In the genomic region with DNA sequence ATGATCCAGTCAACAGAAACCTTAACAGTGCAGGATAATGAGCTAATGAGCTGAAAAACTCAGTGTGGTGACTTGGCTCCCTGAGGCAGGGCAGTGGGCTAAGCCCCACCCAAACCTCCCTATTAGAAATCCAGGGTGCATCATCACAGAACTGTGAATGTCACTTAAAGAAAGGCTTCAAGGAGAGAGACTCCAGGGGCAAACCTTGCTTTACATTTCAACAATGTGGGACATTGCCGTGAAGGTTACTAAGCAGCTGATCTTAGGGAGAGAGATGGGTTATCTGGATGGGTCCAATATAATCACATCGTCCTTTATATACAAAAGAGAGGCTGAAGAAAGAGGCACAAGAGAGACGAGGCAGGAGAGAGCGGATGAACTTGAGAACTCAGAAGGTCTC, we compare ENCODE assay signal across 31 mouse cellular contexts. TPM values are rescaled to one million over a fixed set of nuclear protein-coding genes. Genes with fewer than 3 reads are reported as not detected.
"Had no signal": no experiment of that assay in that cellular context is flagged by ENCODE, and none has a peak within 500 bp of the region (broad histone marks: within the 10 kb centered on the region; RNA-seq: fewer than 3 reads in every experiment).

No protein-coding gene starts in this region.

- H3K4me2 ChIP-seq: heart, embryonic 11.5 days; hindbrain, embryonic 12.5 days; hindbrain, embryonic 14.5 days; intestine, embryonic 15.5 days; limb, embryonic 12.5 days; liver, embryonic 11.5 days; liver, embryonic 13.5 days; liver, embryonic 15.5 days had no signal

- H3K9me3 ChIP-seq: hindbrain, embryonic 12.5 days; intestine, embryonic 15.5 days; limb, embryonic 10.5 days; liver, embryonic 15.5 days had no signal

- H3K9ac ChIP-seq: hindbrain, embryonic 12.5 days; hindbrain, embryonic 14.5 days; intestine, embryonic 15.5 days; limb, embryonic 12.5 days; liver, embryonic 13.5 days; liver, embryonic 15.5 days; liver, postnatal 0 days had no signal

- H3K36me3 ChIP-seq: intestine, embryonic 15.5 days; liver, embryonic 15.5 days had no signal

- ATAC-seq: hindbrain, embryonic 16.5 days; inflammation-experienced regulatory T-cells, adult 6 months; intestine, embryonic 15.5 days; liver, postnatal 0 days had no signal

- H3K4me1 ChIP-seq: hindbrain, embryonic 10.5 days; hindbrain, embryonic 12.5 days; intestine, embryonic 15.5 days; limb, embryonic 10.5 days; limb, embryonic 12.5 days; liver, embryonic 13.5 days; liver, embryonic 15.5 days had no signal

- H3K27me3 ChIP-seq: hindbrain, embryonic 12.5 days; intestine, embryonic 15.5 days; limb, embryonic 12.5 days; liver, embryonic 13.5 days; liver, embryonic 15.5 days had no signal

- H3K4me3 ChIP-seq: gastrocnemius, adult 2 months; heart, adult 2 months; hindbrain, embryonic 10.5 days; hindbrain, embryonic 12.5 days; intestine, embryonic 15.5 days; layer of hippocampus, adult 2 months; left cerebral cortex, adult 2 months; limb, embryonic 10.5 days; limb, embryonic 12.5 days; liver, embryonic 13.5 days; liver, embryonic 15.5 days had no signal

- DNase-seq: gastrocnemius, adult 2 months; gastrocnemius, postnatal 10 days; gastrocnemius, postnatal 25 days; heart, adult 2 months; heart, postnatal 14 days; heart, postnatal 4 days; kidney, adult 11 months; kidney, adult 2 months; kidney, adult 9 months; kidney, postnatal 10 days; kidney, postnatal 25 days; kidney, postnatal 4 days; layer of hippocampus, adult 9-11 months; layer of hippocampus, postnatal 36 days; liver; liver, embryonic 13.5 days; liver, postnatal 0 days had no signal

- H3K27ac ChIP-seq: heart, adult 2 months; hindbrain, embryonic 10.5 days; hindbrain, embryonic 12.5 days; hindbrain, embryonic 14.5 days; intestine, embryonic 15.5 days; layer of hippocampus, adult 2 months; left cerebral cortex, adult 2 months; limb, embryonic 10.5 days; limb, embryonic 12.5 days; liver, embryonic 13.5 days; liver, embryonic 15.5 days had no signal

RNA-seq across cellular contexts. Expression of a gene that starts 36.0 kb away (rescaled TPM):
- total RNA-seq: granulocyte monocyte progenitor cell, adult 5-6 weeks had no signal
- polyA plus RNA-seq: inflammation-experienced regulatory T-cells, adult 6 months had no signal
